Mouse (Mus musculus): ENCODE results near the gene Hnf1a.

GRCm38 (mm10) chr5:114953326-114953725 lies 17.6 kb downstream of the Hnf1a start:
- TF ChIP-seq CTCF (conservative IDR thresholded peaks at IDR 0.05; ENCODE audit: low read length) (no peak), POU5F1 (IDR thresholded peaks at IDR 0.05; ENCODE audit: borderline replicate concordance, low read length) (no peak), NANOG (IDR thresholded peaks at IDR 0.05; ENCODE audit: borderline replicate concordance, low read length) (no peak)

All from E14TG2a.4 (cell line).